Mouse (Mus musculus) regulatory T cell (primary cell): Measurements from ENCODE around the gene Dyx1c1.

ENCODE experiments used
- in situ Hi-C: fragments of 300-600 bp; cut with MboI, MseI; formaldehyde crosslinking; loops from one replicate; pipeline ENCODE4 v1.15.1; 2025; ENCODE audit warnings: high pct_unique_total_duplicates

Gene Dyx1c1

GRCm38 (mm10) chr9:72972984-72973383, 14.4 kb downstream of the Dyx1c1 start:
- in situ Hi-C loops, result no loop called here

- in situ Hi-C loops, result no loop called here
Measured at GRCm38 (mm10) chr9:72974734-72975133, 16.1 kb downstream of the Dyx1c1 start.

GRCm38 (mm10) chr9:72975242-72975641, 16.7 kb downstream of the Dyx1c1 start:
- in situ Hi-C loops, result no loop called here

GRCm38 (mm10) chr9:72983066-72983465, 24.5 kb downstream of the Dyx1c1 start:
- in situ Hi-C loops, result no loop called here

GRCm38 (mm10) chr9:72985250-72986220, 26.9 kb downstream of the Dyx1c1 start, which contains the start of the genes Ccpg1os and Ccpg1:
Gene Ccpg1os (minus strand): TSS chr9:72985382.
Gene Ccpg1 (plus strand): TSS chr9:72985429.
- in situ Hi-C loops, result no loop called here

GRCm38 (mm10) chr9:72987703-72988102, 29.1 kb downstream of the Dyx1c1 start:
- in situ Hi-C loops, result no loop called here

GRCm38 (mm10) chr9:72988706-72989105, 30.1 kb downstream of the Dyx1c1 start:
- in situ Hi-C loops, result no loop called here

- in situ Hi-C loops, result no loop called here
Measured at GRCm38 (mm10) chr9:72991420-72991819, 32.8 kb downstream of the Dyx1c1 start.

GRCm38 (mm10) chr9:72992576-72992975, 34.0 kb downstream of the Dyx1c1 start:
- in situ Hi-C loops, result no loop called here

GRCm38 (mm10) chr9:72996167-72996566, 37.6 kb downstream of the Dyx1c1 start:
- in situ Hi-C loops, result no loop called here

GRCm38 (mm10) chr9:72996806-72997205, 38.2 kb downstream of the Dyx1c1 start:
- in situ Hi-C loops, result no loop called here

- in situ Hi-C loops, result loop anchor here (25.0 kb wide), 1 partner anchor 1188 kb away; no protein-coding TSS in a partner anchor
Measured at GRCm38 (mm10) chr9:73000487-73000886, 41.9 kb downstream of the Dyx1c1 start.

- in situ Hi-C loops, result loop anchor here (25.0 kb wide), 1 partner anchor 1189 kb away; no protein-coding TSS in a partner anchor
Measured at GRCm38 (mm10) chr9:73001314-73002011, 42.9 kb downstream of the Dyx1c1 start.

- in situ Hi-C loops, result loop anchor here (25.0 kb wide), 1 partner anchor 1190 kb away; no protein-coding TSS in a partner anchor
Measured at GRCm38 (mm10) chr9:73002177-73002576, 43.6 kb downstream of the Dyx1c1 start.

- in situ Hi-C loops, result loop anchor here (25.0 kb wide), 1 partner anchor 1192 kb away; no protein-coding TSS in a partner anchor
Measured at GRCm38 (mm10) chr9:73004076-73004475, 45.5 kb downstream of the Dyx1c1 start.

GRCm38 (mm10) chr9:73005106-73005505, 46.5 kb downstream of the Dyx1c1 start:
- in situ Hi-C loops, result loop anchor here (25.0 kb wide), 1 partner anchor 1193 kb away; no protein-coding TSS in a partner anchor

GRCm38 (mm10) chr9:73006175-73006574, 47.6 kb downstream of the Dyx1c1 start:
- in situ Hi-C loops, result loop anchor here (25.0 kb wide), 1 partner anchor 1194 kb away; no protein-coding TSS in a partner anchor

- in situ Hi-C loops, result loop anchor here (25.0 kb wide), 1 partner anchor 1196 kb away; no protein-coding TSS in a partner anchor
Measured at GRCm38 (mm10) chr9:73008384-73008783, 49.8 kb downstream of the Dyx1c1 start.

GRCm38 (mm10) chr9:73012629-73013028, 54.0 kb downstream of the Dyx1c1 start:
- in situ Hi-C loops, result loop anchor here (10.0 to 25.0 kb wide), 2 partner anchors 178 to 1200 kb away; no protein-coding TSS in a partner anchor

- in situ Hi-C loops, result loop anchor here (10.0 to 25.0 kb wide), 2 partner anchors 180 to 1202 kb away; no protein-coding TSS in a partner anchor
Measured at GRCm38 (mm10) chr9:73014724-73015123, 56.1 kb downstream of the Dyx1c1 start.

GRCm38 (mm10) chr9:73019841-73020240, 61.3 kb downstream of the Dyx1c1 start:
- in situ Hi-C loops, result loop anchor here (10.0 to 25.0 kb wide), 2 partner anchors 185 to 1208 kb away; no protein-coding TSS in a partner anchor
